Mouse (Mus musculus): Measurements from ENCODE around the gene Epor. TPM values are rescaled to one million over a fixed set of nuclear protein-coding genes. Genes with fewer than 3 reads are reported as not detected.

Gene Epor
- polyA plus RNA-seq, 1 experiment from 2014 or later, result 4.1 TPM

- Histone ChIP-seq H3K4me3 (replicated peaks) (no peak overlapping the region), H3K4me1 (peaks cover 5% of the 10 kb centered on the region; the same call in 1 of the 2 replicates), H3K27me3 (peaks cover 7% of the 10 kb centered on the region; the same call in 1 of the 2 replicates), H3K9me3 (no peaks in the 10 kb centered on the region), H3K4me2 (no peak overlapping the region), H3K36me3 (replicated peaks) (no peaks in the 10 kb centered on the region), H3K9ac (no peak overlapping the region), H3K27ac (no peak overlapping the region)
- no peak for ATAC-seq (ENCODE audit: low FRiP score)
- 65% methylated on average over 2 of the region's 2 CpGs for WGBS
These were observed 31.3 kb downstream of the Epor start for GRCm38 (mm10) chr9:21932006-21932405.

GRCm38 (mm10) chr9:21929208-21929607 lies 34.1 kb downstream of the Epor start:
- no peak overlapping the region for H3K27ac ChIP-seq
- 87% methylated on average over 3 of the region's 3 CpGs for WGBS
- H3K4me2 ChIP-seq, result no peak overlapping the region
- peaks cover 16% of the 10 kb centered on the region for H3K4me1 ChIP-seq
- peaks cover 3% of the 10 kb centered on the region; the same call in 1 of the 2 replicates for H3K27me3 ChIP-seq
- H3K4me3 ChIP-seq (replicated peaks), result no peak overlapping the region
- no peak overlapping the region for H3K9ac ChIP-seq
- ATAC-seq (ENCODE audit: low FRiP score), result no peak
- H3K9me3 ChIP-seq, result no peaks in the 10 kb centered on the region
- H3K36me3 ChIP-seq (replicated peaks), result peaks cover 3% of the 10 kb centered on the region

GRCm38 (mm10) chr9:21927208-21927753 lies 36.0 kb downstream of the Epor start, which contains the start of the genes Ccdc159 and Tmem205:
Ccdc159 (plus strand) TSS chr9:21927471.
Tmem205 (minus strand) TSS chr9:21927556.
- H3K27ac ChIP-seq, result peak within 1 kb of the TSS; percentile 60; the same call in 1 of the 2 replicates
- H3K4me1 ChIP-seq, result peaks cover 16% of the 10 kb centered on the region
- H3K36me3 ChIP-seq (replicated peaks), result peaks cover 4% of the 10 kb centered on the region
- peak within 1 kb of the TSS; percentile 67 for H3K9ac ChIP-seq
- H3K27me3 ChIP-seq, result no peaks in the 10 kb centered on the region; the same call in 1 of the 2 replicates
- peak within 1 kb of the TSS; percentile 49 for H3K4me3 ChIP-seq (replicated peaks)
- no peaks in the 10 kb centered on the region for H3K9me3 ChIP-seq
- H3K4me2 ChIP-seq, result peak within 1 kb of the TSS; percentile 61
- ATAC-seq (ENCODE audit: low FRiP score), result peak; percentile 98
- under 1% methylated on average over 28 of the region's 28 CpGs for WGBS

GRCm38 (mm10) chr9:21926784-21927183 lies 36.5 kb downstream of the Epor start:
- peaks cover 16% of the 10 kb centered on the region for H3K4me1 ChIP-seq
- H3K36me3 ChIP-seq (replicated peaks), result peaks cover 4% of the 10 kb centered on the region
- peak overlapping the region; percentile 49 for H3K4me3 ChIP-seq (replicated peaks)
- ATAC-seq (ENCODE audit: low FRiP score), result 0 out of 2 replicates have a peak, but pooled peaks have one; percentile 2
- 3% methylated on average over 6 of the region's 6 CpGs for WGBS
- no peaks in the 10 kb centered on the region for H3K9me3 ChIP-seq
- H3K27ac ChIP-seq, result peak overlapping the region; percentile 33; the same call in 1 of the 2 replicates
- peak overlapping the region; percentile 61 for H3K4me2 ChIP-seq
- H3K27me3 ChIP-seq, result no peaks in the 10 kb centered on the region; the same call in 1 of the 2 replicates
- H3K9ac ChIP-seq, result peak overlapping the region; percentile 67

- WGBS, result 79% methylated on average over 6 of the region's 6 CpGs
- H3K4me1 ChIP-seq, result peaks cover 16% of the 10 kb centered on the region
These were observed 37.2 kb downstream of the Epor start for GRCm38 (mm10) chr9:21926155-21926554.

GRCm38 (mm10) chr9:21925506-21925905 lies 37.8 kb downstream of the Epor start:
- no peak overlapping the region for H3K9ac ChIP-seq
- peaks cover 4% of the 10 kb centered on the region for H3K36me3 ChIP-seq (replicated peaks)
- H3K4me1 ChIP-seq, result peaks cover 16% of the 10 kb centered on the region
- no peaks in the 10 kb centered on the region for H3K9me3 ChIP-seq
- WGBS, result 100% methylated on average over 1 of the region's 1 CpGs
- H3K4me3 ChIP-seq (replicated peaks), result no peak overlapping the region
- no peaks in the 10 kb centered on the region for H3K27me3 ChIP-seq
- no peak overlapping the region for H3K4me2 ChIP-seq
- H3K27ac ChIP-seq, result no peak overlapping the region
- no peak for ATAC-seq (ENCODE audit: low FRiP score)

More at GRCm38 (mm10) chr9:21926155-21926554, 37.2 kb downstream of the Epor start:
- peak overlapping the region; percentile 61 for H3K4me2 ChIP-seq
- peak overlapping the region; percentile 67 for H3K9ac ChIP-seq
- no peaks in the 10 kb centered on the region for H3K27me3 ChIP-seq
- H3K9me3 ChIP-seq, result no peaks in the 10 kb centered on the region
- peaks cover 4% of the 10 kb centered on the region for H3K36me3 ChIP-seq (replicated peaks)
- H3K27ac ChIP-seq, result no peak overlapping the region
- ATAC-seq (ENCODE audit: low FRiP score), result no peak
- peak overlapping the region; percentile 49; the same call in 1 of the 2 replicates for H3K4me3 ChIP-seq (replicated peaks)

GRCm38 (mm10) chr9:21925034-21925433 lies 38.3 kb downstream of the Epor start:
- 96% methylated on average over 3 of the region's 3 CpGs for WGBS
- ATAC-seq (ENCODE audit: low FRiP score), result no peak
- H3K9me3 ChIP-seq, result no peaks in the 10 kb centered on the region
- H3K4me2 ChIP-seq, result no peak overlapping the region
- no peak overlapping the region for H3K4me3 ChIP-seq (replicated peaks)
- peaks cover 16% of the 10 kb centered on the region for H3K4me1 ChIP-seq
- no peak overlapping the region for H3K9ac ChIP-seq
- H3K36me3 ChIP-seq (replicated peaks), result peaks cover 4% of the 10 kb centered on the region
- H3K27me3 ChIP-seq, result no peaks in the 10 kb centered on the region
- no peak overlapping the region for H3K27ac ChIP-seq

GRCm38 (mm10) chr9:21924099-21924493 lies 39.2 kb downstream of the Epor start:
- Histone ChIP-seq H3K4me2 (no peak overlapping the region), H3K27ac (no peak overlapping the region), H3K27me3 (no peaks in the 10 kb centered on the region), H3K36me3 (replicated peaks) (peaks cover 4% of the 10 kb centered on the region), H3K4me1 (peaks cover 16% of the 10 kb centered on the region), H3K9me3 (no peaks in the 10 kb centered on the region), H3K4me3 (replicated peaks) (no peak overlapping the region), H3K9ac (no peak overlapping the region)
- ATAC-seq (ENCODE audit: low FRiP score), result no peak
- 85% methylated on average over 6 of the region's 6 CpGs for WGBS

- no peak overlapping the region for H3K27ac ChIP-seq
- no peaks in the 10 kb centered on the region for H3K27me3 ChIP-seq
- no peak overlapping the region for H3K4me3 ChIP-seq (replicated peaks)
- ATAC-seq (ENCODE audit: low FRiP score), result no peak
- H3K4me1 ChIP-seq, result peaks cover 16% of the 10 kb centered on the region
- WGBS, result 87% methylated on average over 3 of the region's 3 CpGs
- H3K36me3 ChIP-seq (replicated peaks), result peaks cover 4% of the 10 kb centered on the region
- no peak overlapping the region for H3K4me2 ChIP-seq
- H3K9me3 ChIP-seq, result no peaks in the 10 kb centered on the region
- no peak overlapping the region for H3K9ac ChIP-seq
These were observed 39.7 kb downstream of the Epor start for GRCm38 (mm10) chr9:21923490-21924098.

GRCm38 (mm10) chr9:21923036-21923435 lies 40.3 kb downstream of the Epor start:
- H3K27ac ChIP-seq, result no peak overlapping the region
- WGBS, result 86% methylated on average over 4 of the region's 4 CpGs
- no peak overlapping the region for H3K4me3 ChIP-seq (replicated peaks)
- H3K27me3 ChIP-seq, result no peaks in the 10 kb centered on the region
- no peak overlapping the region for H3K9ac ChIP-seq
- H3K9me3 ChIP-seq, result no peaks in the 10 kb centered on the region
- no peak for ATAC-seq (ENCODE audit: low FRiP score)
- peaks cover 21% of the 10 kb centered on the region for H3K4me1 ChIP-seq
- H3K4me2 ChIP-seq, result no peak overlapping the region
- H3K36me3 ChIP-seq (replicated peaks), result peaks cover 4% of the 10 kb centered on the region

GRCm38 (mm10) chr9:21918692-21919384 lies 44.5 kb downstream of the Epor start:
- Histone ChIP-seq H3K27ac (no peak overlapping the region), H3K27me3 (peaks cover 29% of the 10 kb centered on the region), H3K9me3 (no peaks in the 10 kb centered on the region), H3K4me3 (replicated peaks) (0 out of 2 replicates have a peak overlapping the region, but pooled peaks have one; percentile 62), H3K9ac (no peak overlapping the region), H3K4me1 (peaks cover 11% of the 10 kb centered on the region), H3K36me3 (replicated peaks) (no peaks in the 10 kb centered on the region; the same call in 1 of the 2 replicates), H3K4me2 (peak overlapping the region; percentile 96)
- no peak for ATAC-seq (ENCODE audit: low FRiP score)
- WGBS, result 24% methylated on average over 5 of the region's 5 CpGs

- Histone ChIP-seq H3K9ac (peak within 1 kb of the TSS; percentile 66), H3K4me2 (peak within 1 kb of the TSS; percentile 96), H3K36me3 (replicated peaks) (no peaks in the 10 kb centered on the region; the same call in 1 of the 2 replicates), H3K27me3 (peaks cover 29% of the 10 kb centered on the region), H3K4me3 (replicated peaks) (peak within 1 kb of the TSS; percentile 62), H3K4me1 (peaks cover 11% of the 10 kb centered on the region), H3K27ac (peak within 1 kb of the TSS; percentile 43), H3K9me3 (no peaks in the 10 kb centered on the region)
- WGBS, result under 1% methylated on average over 36 of the region's 36 CpGs
- ATAC-seq (ENCODE audit: low FRiP score), result peak; percentile 94
These were observed 45.2 kb downstream of the Epor start, which contains the start of gene Rab3d for GRCm38 (mm10) chr9:21918035-21918592. Rab3d (minus strand) TSS chr9:21918192.
